Mouse (Mus musculus) liver, adult (tissue): ENCODE results near the gene Ganc.

Experiments
- GATA4 ChIP-seq: IDR thresholded peaks from 2 replicates; pipeline ENCODE4 v1.6.1; 2014; ENCODE audit warnings: mild to moderate bottlenecking, low read length; ENCODE audit not compliant: insufficient replicate concordance

The Ganc gene

DNA sequence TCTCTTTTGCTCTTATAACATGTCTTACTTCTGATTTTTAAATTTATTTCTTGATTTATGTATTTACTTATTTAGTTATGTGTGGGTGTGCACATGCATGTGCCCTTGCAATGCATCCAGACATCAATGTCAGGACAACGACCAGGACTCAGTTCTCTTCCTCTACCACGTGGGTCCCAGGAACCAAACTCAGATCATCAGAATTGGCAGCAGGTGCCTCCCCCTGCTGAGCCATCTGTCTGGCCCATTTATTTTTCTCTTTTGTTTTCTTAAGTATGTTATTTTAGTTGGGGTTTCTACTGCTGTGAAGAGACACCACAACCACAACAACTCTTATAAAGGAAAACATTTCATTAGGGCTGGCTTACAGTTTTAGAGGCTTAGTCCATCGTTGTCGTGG, 67.2 kb downstream of the Ganc start:
- TF ChIP-seq GATA4: no peak

DNA sequence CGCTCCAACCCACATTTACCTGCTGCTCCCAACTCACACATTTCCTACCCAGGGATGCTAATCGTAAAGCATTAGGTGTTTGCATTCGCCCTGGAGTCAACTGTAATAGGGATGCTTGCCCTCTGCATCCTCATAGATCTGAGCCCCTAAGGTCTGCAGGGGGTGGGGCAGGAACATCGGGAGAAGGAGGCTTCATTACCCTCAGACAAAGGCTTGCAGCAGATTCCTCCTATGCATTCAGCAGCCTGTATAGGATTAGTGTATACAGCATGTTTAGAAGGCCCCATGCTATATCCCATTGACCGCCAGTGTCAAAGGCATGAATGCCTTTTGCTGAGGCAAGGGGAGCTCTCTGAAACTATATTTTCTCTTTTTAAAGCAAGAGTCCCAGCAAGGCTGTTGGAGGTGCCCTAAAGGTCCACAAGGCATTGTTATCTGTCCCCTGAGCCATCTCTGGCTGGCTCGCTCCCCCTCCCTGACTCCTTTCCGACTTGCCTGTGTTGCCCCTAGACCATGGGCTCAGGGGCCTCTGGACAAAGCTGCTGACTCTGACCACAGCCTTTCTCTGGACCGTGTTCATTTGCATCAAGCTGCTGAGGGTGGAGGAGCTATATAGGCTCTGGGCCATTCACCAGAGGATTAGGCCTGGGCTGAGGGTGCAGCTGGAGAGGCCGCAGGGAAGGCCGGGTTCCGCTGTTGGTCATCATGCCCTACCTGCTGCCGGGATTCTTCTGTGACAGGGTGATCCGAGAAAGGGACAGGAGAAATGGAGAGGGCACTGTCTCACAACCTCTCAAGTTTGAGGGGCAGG, 72.8 kb downstream of the Ganc start:
- no peak for TF ChIP-seq GATA4

DNA sequence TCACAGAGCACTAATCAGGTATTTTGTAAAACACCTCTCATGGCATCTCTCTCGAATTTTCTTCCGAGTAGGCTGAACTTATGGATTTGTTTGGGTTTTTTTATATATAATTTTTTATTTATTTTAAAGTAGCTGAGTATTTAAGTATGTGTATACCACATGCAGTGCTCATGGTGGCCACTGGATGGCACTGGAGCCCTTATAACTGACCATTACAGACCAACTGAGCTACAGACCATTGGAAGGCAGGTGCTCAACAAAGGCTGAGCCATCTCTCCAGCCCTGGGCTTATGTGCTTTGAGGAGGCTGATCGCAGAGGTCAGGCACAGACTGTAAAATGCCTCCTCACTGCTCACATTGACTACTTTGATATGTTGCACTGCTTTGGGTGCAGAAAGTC, 74.9 kb downstream of the Ganc start:
- no peak for TF ChIP-seq GATA4

DNA sequence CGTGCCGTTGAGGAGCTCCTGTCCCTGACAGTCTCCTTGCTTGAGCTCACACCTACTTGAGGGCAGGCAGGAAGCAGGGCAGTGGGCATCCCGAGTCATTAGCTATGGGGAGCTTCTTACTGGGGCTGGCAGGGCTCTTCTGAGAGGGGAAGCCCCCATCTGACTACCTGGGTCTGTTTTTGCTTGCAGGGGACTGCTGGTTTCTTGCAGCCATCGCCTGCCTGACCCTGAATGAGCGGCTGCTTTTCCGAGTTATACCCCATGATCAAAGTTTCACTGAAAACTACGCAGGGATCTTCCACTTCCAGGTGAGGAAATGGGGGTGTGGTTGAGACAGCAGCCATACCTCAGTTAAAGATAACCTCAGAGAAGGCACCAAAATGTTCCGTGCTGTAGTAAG, 78.2 kb downstream of the Ganc start:
- no peak for TF ChIP-seq GATA4

DNA sequence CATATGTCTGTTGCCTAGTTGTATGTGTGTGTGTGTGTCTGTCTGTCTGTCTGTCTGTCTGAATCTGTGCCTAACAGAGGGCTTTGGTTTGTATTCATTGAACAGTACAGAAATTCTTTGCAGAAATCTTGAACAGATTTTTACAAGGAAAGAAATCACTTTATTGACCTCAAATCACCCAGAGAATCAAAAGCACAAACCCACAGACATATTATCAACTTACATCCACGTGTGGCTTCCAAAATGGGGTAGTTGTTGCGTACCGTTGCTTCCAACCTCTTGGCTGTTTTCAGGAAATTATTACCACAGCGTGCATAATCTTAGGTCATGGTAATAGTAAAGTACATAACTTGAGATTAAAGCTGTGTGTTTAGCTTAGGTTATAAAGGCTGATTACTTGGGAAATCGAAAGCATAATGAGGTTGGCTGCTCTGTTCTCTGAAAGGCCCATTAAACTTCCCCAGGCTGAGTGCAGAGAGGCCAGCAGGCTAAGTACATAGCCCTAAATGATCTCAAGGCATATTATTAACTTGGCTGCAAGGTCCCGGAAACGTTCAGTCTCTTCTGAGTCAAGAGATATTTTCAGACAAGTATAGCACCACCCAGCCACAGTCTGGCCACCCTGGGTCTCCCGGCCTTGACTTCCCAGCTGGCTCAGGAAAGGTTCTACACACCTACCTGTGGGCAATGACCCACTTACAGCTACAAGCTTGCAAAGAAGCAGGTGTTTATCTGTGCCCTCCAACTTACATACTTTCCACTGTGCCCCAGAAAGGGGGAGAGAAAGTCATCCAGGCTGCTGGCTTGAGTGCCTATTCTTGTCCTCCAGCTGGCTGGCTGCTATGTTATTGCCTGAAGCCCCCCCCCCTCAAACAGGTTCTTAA, 79.1 kb downstream of the Ganc start:
- TF ChIP-seq GATA4: no peak

DNA sequence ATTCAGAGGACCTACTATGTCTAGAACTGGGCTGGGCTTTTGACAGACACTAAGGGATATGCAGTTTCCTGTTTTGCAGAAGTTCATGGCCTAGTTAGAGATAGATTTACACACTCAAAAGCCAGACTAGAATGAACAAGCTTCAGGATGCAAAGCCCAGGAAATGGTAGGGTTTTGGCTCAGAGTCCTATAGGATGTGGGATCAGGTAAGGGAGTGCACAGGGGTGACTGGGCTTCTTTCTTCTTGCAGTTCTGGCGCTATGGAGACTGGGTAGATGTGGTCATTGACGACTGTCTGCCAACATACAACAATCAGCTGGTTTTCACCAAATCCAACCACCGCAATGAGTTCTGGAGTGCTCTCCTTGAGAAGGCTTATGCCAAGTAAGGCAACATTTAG, 80.5 kb downstream of the Ganc start:
- TF ChIP-seq GATA4: no peak

DNA sequence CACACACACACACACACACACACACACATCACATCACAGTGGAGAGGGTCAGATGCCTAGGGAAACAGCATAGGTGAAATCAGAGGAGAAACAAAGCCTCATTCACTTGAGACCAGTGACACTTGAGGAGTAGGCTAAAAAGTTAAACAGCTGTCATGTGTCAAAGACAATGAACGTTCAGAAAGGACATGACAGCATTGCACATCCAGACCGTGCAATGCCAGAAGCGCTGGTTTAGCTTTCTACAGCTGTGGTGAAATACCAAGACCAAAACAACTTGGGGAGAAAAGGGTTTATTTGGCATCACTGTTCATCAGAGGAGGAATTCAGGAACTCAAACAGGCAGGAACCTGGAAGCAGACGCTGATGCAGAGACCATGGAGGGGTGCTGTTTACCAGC, 89.6 kb downstream of the Ganc start:
- no peak for TF ChIP-seq GATA4

DNA sequence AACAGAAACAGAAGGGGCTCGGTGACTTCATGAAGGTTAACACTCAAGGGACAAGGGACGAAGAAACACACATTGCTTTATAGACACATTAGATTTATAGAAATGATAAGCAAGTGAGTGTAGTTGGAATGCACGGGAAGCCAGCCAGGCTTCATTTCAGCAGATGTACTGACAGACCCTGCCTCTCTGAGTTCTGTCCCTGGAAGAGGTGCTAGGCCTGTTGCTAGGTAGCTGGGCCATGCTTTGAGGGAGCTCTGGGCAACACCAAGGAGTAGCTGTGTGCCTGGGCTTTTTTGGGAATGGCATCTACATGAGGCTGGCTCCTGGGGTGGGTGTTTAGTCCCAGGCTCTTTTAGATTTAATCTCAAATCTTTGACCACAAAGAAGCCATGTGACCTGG, 92.8 kb downstream of the Ganc start:
- TF ChIP-seq GATA4: no peak

DNA sequence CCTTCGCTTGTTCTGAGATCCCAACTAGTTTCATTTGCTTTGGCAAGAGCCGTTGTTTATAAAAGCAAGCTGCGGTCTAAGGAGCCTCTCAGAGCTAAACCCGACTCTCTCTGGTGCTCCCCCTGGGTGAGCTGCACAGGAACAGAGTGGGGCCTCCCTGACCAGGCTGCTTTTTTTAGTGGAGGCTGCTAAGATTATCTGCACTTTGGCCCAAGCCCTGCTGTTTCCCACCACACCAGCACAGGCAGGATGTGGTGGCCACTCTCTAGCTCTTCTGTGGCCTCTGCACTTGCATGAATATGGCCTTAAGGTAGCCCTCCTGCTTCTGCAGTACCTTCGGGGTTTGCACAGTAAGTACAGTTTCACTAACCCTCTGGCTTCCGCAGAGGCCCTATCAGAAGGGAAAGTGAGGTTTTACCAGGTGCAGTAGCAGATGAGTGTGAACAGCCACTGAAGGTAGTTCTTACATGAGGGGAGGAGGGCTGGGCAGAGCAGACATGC, 96.3 kb downstream of the Ganc start:
- no peak for TF ChIP-seq GATA4

DNA sequence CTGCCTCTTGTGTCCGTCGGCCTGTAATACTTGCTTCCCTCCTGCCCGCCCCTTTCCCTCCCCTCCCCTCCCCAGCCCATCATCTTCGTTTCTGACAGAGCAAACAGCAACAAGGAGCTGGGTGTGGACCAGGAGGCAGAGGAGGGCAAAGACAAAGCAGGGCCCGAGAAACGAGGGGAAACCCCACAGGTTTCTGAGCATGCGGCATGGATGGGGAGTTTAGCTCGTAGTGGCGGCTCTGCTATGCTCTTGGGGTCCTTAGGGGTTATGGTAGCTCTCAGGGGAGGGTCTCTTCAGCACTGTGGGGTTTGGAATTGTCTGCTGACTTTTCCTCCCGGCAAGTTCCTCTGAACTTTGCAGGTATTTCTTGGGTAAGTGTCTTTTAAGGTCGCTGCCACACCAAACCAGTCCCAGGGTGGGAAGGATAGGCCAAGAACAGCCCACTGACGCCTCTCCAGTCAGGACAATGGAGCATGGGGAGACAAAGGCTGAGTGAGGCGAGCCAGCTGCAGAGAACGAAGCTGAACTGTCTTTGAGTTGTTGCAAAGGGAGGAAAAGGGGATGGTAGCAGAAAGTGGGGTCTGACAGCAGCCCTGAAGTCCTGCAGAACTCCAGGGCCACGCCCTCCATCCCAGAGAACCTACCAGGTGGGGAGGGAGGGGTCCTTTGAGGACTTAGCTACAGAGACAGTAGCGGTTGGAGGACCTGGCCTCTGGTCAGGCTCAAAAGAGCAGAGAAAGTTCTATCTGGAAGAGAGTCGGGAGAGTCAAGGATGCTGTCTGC, 97.6 kb downstream of the Ganc start:
- no peak for TF ChIP-seq GATA4

DNA sequence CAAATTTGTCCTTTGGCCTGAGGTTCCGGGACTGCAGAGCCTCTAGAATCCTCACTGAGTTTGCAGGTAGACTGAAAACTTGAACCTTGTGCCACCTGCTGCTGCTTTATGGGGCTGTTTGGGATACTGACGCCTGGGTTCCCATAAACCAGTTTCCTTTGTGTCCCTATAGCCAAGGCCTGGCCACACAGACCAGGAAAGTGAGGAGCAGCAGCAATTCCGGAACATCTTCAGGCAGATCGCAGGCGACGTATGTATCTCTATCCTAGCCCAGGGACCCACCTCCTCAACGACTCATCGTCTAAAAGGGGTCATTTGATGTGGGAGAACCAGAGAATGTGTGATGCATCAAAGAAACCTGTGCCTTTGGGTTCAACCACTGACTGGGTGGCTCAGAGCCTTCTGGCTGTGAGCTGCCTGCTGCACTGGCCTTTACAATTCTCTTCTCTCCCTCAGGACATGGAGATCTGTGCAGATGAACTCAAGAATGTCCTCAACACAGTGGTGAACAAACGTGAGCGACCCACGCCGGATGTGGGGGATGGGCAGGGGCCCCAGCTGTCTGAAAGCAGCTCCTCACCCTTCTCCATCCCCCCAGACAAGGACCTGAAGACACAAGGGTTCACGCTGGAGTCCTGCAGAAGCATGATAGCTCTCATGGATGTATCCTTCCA, 98.4 kb downstream of the Ganc start:
- no peak for TF ChIP-seq GATA4

DNA sequence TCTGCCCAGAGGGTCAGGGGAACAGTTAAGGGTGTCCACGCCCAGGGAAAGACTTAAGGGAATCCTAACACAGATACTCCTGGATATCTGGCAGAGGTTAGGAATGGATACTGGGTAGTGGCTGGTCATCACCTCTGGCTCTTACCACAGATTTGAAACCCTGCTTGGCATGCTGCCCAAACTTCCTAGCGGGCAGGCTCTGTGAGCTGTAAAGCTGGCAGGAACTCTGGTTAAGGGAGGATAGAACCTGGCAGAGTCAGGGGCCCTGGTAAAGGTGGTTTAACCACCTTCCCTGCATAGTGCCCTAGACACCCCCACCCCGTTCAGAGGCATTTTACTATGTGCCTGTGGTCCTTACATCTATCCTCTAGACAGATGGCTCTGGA, 98.9 kb downstream of the Ganc start:
- TF ChIP-seq GATA4: no peak

DNA sequence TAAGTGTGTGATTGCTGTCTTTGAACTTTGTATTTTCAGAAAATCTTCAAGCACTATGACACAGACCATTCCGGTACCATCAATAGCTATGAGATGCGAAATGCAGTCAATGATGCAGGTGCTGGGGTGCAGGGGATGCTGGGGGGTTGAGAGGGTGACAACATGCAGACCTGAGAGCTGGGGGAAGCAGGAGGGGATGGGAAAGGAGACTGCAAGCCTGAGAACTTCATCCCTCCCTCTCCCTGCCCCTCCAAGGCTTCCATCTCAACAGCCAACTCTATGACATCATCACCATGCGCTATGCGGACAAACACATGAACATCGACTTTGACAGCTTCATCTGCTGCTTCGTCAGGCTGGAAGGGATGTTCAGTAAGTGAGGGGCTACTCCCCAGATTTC, 99.4 kb downstream of the Ganc start:
- TF ChIP-seq GATA4: no peak

DNA sequence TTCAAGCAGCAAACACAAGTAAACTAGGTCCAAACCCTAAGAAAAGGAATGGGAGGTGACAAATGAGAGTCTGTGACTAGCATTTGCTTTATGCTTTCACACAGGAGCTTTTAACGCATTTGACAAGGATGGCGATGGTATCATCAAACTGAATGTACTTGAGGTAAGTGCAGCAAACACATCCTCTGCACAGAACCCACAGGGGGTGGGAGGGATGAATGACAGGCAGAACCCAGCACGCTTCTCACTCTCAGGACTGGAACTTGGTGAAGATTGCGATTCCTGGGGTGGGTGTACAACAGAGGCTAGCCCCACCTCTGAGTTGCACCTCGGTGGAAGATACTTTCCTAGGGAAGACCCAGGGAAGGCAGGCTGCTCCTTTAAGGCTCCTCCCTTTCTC, 100.3 kb downstream of the Ganc start:
- no peak for TF ChIP-seq GATA4
